Mouse (Mus musculus) MEL (cell line): ENCODE measurements around the gene Slc25a21. TPM values are rescaled to one million over a fixed set of nuclear protein-coding genes. Genes with fewer than 3 reads are reported as not detected.

Experiments used
- DNase-seq: peaks from one replicate; pipeline ENCODE4 v3.0.0; 2011; ENCODE audit warnings: low read depth, low spot score
- H3K27ac ChIP-seq: 2 replicates; pipeline ENCODE4 v1.5.1; 2012; ENCODE audit warnings: low read depth, mild to moderate bottlenecking, control low read depth, low read length, moderate library complexity; ENCODE audit not compliant: control insufficient read depth
- H3K27me3 ChIP-seq, 2 experiments: fragments of 150-350 bp in 1 of 2; sonication (generic) in 1 of 2; 2 replicates each; pipeline ENCODE4 v1.6.1; 2012; ENCODE audit warnings: low read length in 2 of 2, mild to moderate bottlenecking in 2 of 2, improper control_type of control experiment in 1 of 2, moderate library complexity in 1 of 2; ENCODE audit not compliant: insufficient read depth in 2 of 2, control insufficient read depth in 1 of 2
- H3K36me3 ChIP-seq, 2 experiments: 2 replicates each; pipeline ENCODE4 v1.6.1; 2012 to 2014; ENCODE audit warnings: low read length in 2 of 2, improper control_type of control experiment in 1 of 2, inconsistent platforms in 1 of 2, mild to moderate bottlenecking in 1 of 2; ENCODE audit not compliant: insufficient read depth in 2 of 2, control insufficient read depth in 1 of 2
- H3K4me1 ChIP-seq, 2 experiments: fragments of 150-350 bp in 1 of 2; sonication (generic) in 1 of 2; 2 replicates each; pipeline ENCODE4 v1.6.1; 2012; ENCODE audit warnings: low read length in 2 of 2, improper control_type of control experiment in 1 of 2, mild to moderate bottlenecking in 1 of 2; ENCODE audit not compliant: insufficient read depth in 2 of 2, control insufficient read depth in 1 of 2
- H3K4me3 ChIP-seq, 2 experiments: fragments of 150-350 bp in 1 of 2; sonication (generic) in 1 of 2; 2 replicates each; pipeline ENCODE4 v1.5.1; 2012; ENCODE audit warnings: low read depth in 2 of 2, low read length in 2 of 2, mild to moderate bottlenecking in 2 of 2, moderate library complexity in 2 of 2, control low read depth in 1 of 2, improper control_type of control experiment in 1 of 2; ENCODE audit not compliant: control insufficient read depth in 1 of 2, insufficient read depth in 1 of 2
- H3K79me2 ChIP-seq: 2 replicates; pipeline ENCODE4 v1.6.1; 2012; ENCODE audit warnings: mild to moderate bottlenecking, low read length, moderate library complexity; ENCODE audit not compliant: control insufficient read depth, poor library complexity, insufficient read depth
- H3K9ac ChIP-seq: 2 replicates; pipeline ENCODE4 v1.6.1; 2012; ENCODE audit warnings: low read depth, mild to moderate bottlenecking, control low read depth, low read length, moderate library complexity; ENCODE audit not compliant: control insufficient read depth, poor library complexity, severe bottlenecking
- H3K9me3 ChIP-seq: fragments of 150-350 bp; sonication (generic); replicated peaks from 2 replicates; pipeline ENCODE4 v1.6.1; 2012; ENCODE audit warnings: mild to moderate bottlenecking, low read length, improper control_type of control experiment, moderate library complexity; ENCODE audit not compliant: insufficient read depth
- CHD1 ChIP-seq: IDR thresholded peaks from 2 replicates; pipeline ENCODE4 v1.6.1; 2012; ENCODE audit warnings: low read depth, mild to moderate bottlenecking, inconsistent platforms, low read length, improper control_type of control experiment
- ELF1 ChIP-seq: IDR thresholded peaks from 2 replicates; pipeline ENCODE4 v1.6.1; 2014; ENCODE audit warnings: low read depth, mild to moderate bottlenecking, inconsistent platforms, low read length, improper control_type of control experiment, moderate library complexity
- EP300 ChIP-seq, 2 experiments: IDR thresholded peaks; 2 replicates each; pipeline ENCODE4 v1.6.1; 2011; ENCODE audit warnings: improper control_type of control experiment in 2 of 2, low read length in 2 of 2, low read depth in 1 of 2, mild to moderate bottlenecking in 1 of 2
- ETS1 ChIP-seq: IDR thresholded peaks from 2 replicates; pipeline ENCODE4 v1.6.1; 2012; ENCODE audit warnings: low read depth, mild to moderate bottlenecking, inconsistent platforms, low read length, improper control_type of control experiment, moderate library complexity
- GABPA ChIP-seq: IDR thresholded peaks from 2 replicates; pipeline ENCODE4 v1.6.1; 2012; ENCODE audit warnings: low read depth, mild to moderate bottlenecking, inconsistent platforms, low read length, improper control_type of control experiment, moderate library complexity
- GATA1 ChIP-seq: IDR thresholded peaks from 2 replicates; pipeline ENCODE4 v1.6.1; 2011; ENCODE audit warnings: low read depth, low read length, improper control_type of control experiment
- HCFC1 ChIP-seq: IDR thresholded peaks from 2 replicates; pipeline ENCODE4 v1.6.1; 2012; ENCODE audit warnings: low read depth, mild to moderate bottlenecking, inconsistent platforms, low read length, improper control_type of control experiment, moderate library complexity
- JUND ChIP-seq: IDR thresholded peaks from 2 replicates; pipeline ENCODE4 v1.6.1; 2011; ENCODE audit warnings: low read depth, mild to moderate bottlenecking, improper control_type of control experiment, low read length
- MAFK ChIP-seq: IDR thresholded peaks from 2 replicates; pipeline ENCODE4 v1.6.1; 2011; ENCODE audit warnings: low read depth, mild to moderate bottlenecking, low read length, improper control_type of control experiment, borderline replicate concordance
- MEF2A ChIP-seq: IDR thresholded peaks from 2 replicates; pipeline ENCODE4 v1.6.1; 2014; ENCODE audit warnings: low read depth, mild to moderate bottlenecking, inconsistent platforms, low read length, improper control_type of control experiment; ENCODE audit not compliant: poor library complexity, insufficient replicate concordance, severe bottlenecking; ENCODE audit errors: extremely low read depth
- MYB ChIP-seq: IDR thresholded peaks from 2 replicates; pipeline ENCODE4 v1.6.1; 2011; ENCODE audit warnings: mild to moderate bottlenecking, low read depth, low read length, improper control_type of control experiment
- MYC ChIP-seq: IDR thresholded peaks from 2 replicates; pipeline ENCODE4 v1.6.1; 2011; ENCODE audit warnings: low read depth, mild to moderate bottlenecking, low read length, improper control_type of control experiment, moderate library complexity
- NELFE ChIP-seq: IDR thresholded peaks from 2 replicates; pipeline ENCODE4 v1.6.1; 2011; ENCODE audit warnings: low read depth, low read length, improper control_type of control experiment
- POLR2AphosphoS5 ChIP-seq: IDR thresholded peaks from 2 replicates; pipeline ENCODE4 v1.6.1; 2012; ENCODE audit warnings: low read depth, borderline replicate concordance, mild to moderate bottlenecking, inconsistent platforms, low read length, moderate library complexity, mixed read lengths
- RCOR1 ChIP-seq: IDR thresholded peaks from 2 replicates; pipeline ENCODE4 v1.6.1; 2012; ENCODE audit warnings: low read depth, mild to moderate bottlenecking, inconsistent platforms, low read length, improper control_type of control experiment
- SIN3A ChIP-seq: IDR thresholded peaks from 2 replicates; pipeline ENCODE4 v1.6.1; 2012; ENCODE audit warnings: low read length, improper control_type of control experiment, inconsistent platforms
- TAL1 ChIP-seq: IDR thresholded peaks from 2 replicates; pipeline ENCODE4 v1.6.1; 2012; ENCODE audit warnings: mild to moderate bottlenecking, inconsistent platforms, low read length, moderate library complexity, mixed read lengths
- TBP ChIP-seq: IDR thresholded peaks from 2 replicates; pipeline ENCODE4 v1.8.0; 2011; ENCODE audit warnings: low read depth, low read length, improper control_type of control experiment
- TCF12 ChIP-seq: IDR thresholded peaks from 2 replicates; pipeline ENCODE4 v1.6.1; 2014; ENCODE audit warnings: low read depth, mild to moderate bottlenecking, inconsistent platforms, low read length, improper control_type of control experiment, moderate library complexity
- UBTF ChIP-seq: IDR thresholded peaks from 2 replicates; pipeline ENCODE4 v1.6.1; 2012; ENCODE audit warnings: low read depth, mild to moderate bottlenecking, inconsistent platforms, low read length, improper control_type of control experiment, moderate library complexity, borderline replicate concordance; ENCODE audit not compliant: insufficient read depth
- USF1 ChIP-seq: IDR thresholded peaks from 2 replicates; pipeline ENCODE4 v1.6.1; 2014; ENCODE audit warnings: low read depth, mild to moderate bottlenecking, inconsistent platforms, low read length, improper control_type of control experiment, moderate library complexity
- USF2 ChIP-seq, 2 experiments: IDR thresholded peaks; 2 replicates each; pipeline ENCODE4 v1.6.1; 2011 to 2012; ENCODE audit warnings: improper control_type of control experiment in 2 of 2, low read length in 2 of 2, borderline replicate concordance in 1 of 2, inconsistent platforms in 1 of 2, low read depth in 1 of 2, mild to moderate bottlenecking in 1 of 2; ENCODE audit not compliant: insufficient read depth in 1 of 2
- ZC3H11A ChIP-seq: IDR thresholded peaks from 2 replicates; pipeline ENCODE4 v1.6.1; 2012; ENCODE audit warnings: low read depth, mild to moderate bottlenecking, inconsistent platforms, low read length, improper control_type of control experiment
- ZKSCAN1 ChIP-seq: IDR thresholded peaks from 2 replicates; pipeline ENCODE4 v1.6.1; 2012; ENCODE audit warnings: low read depth, mild to moderate bottlenecking, inconsistent platforms, low read length, improper control_type of control experiment, moderate library complexity
- ZMIZ1 ChIP-seq: IDR thresholded peaks from 2 replicates; pipeline ENCODE4 v1.6.1; 2012; ENCODE audit warnings: low read depth, mild to moderate bottlenecking, inconsistent platforms, low read length, improper control_type of control experiment, moderate library complexity
- ZNF384 ChIP-seq: IDR thresholded peaks from 2 replicates; pipeline ENCODE4 v1.6.1; 2012; ENCODE audit warnings: low read depth, mild to moderate bottlenecking, inconsistent platforms, low read length, improper control_type of control experiment
- polyA plus RNA-seq, 2 experiments: library from polyadenylated mRNA; stranded (reverse) in 1 of 2; unstranded in 1 of 2; fragments of >175 nt in 1 of 2; fragments of >200 nt in 1 of 2; gene quantifications; 2 replicates each; pipeline versions ENCODE4 v1.2.1 to v1.2.4; 2012; ENCODE audit warnings: low replicate concordance in 2 of 2, low read depth in 1 of 2; ENCODE audit not compliant: insufficient read length in 2 of 2, insufficient read depth in 1 of 2, missing spikeins in 1 of 2
- total RNA-seq: library from RNA; depleted of rRNA; stranded (reverse); fragments of 300-350 nt; gene quantifications from 2 replicates; pipeline ENCODE4 v1.2.3, GENCODE M21; 2012; rRNA removed

Slc25a21 gene
- total RNA-seq (11.7 and 18.3 TPM in 2 replicates), polyA plus RNA-seq (10 to 100 TPM in 1 of 2 experiments, not detected in 1; 14.7 TPM)

DNA sequence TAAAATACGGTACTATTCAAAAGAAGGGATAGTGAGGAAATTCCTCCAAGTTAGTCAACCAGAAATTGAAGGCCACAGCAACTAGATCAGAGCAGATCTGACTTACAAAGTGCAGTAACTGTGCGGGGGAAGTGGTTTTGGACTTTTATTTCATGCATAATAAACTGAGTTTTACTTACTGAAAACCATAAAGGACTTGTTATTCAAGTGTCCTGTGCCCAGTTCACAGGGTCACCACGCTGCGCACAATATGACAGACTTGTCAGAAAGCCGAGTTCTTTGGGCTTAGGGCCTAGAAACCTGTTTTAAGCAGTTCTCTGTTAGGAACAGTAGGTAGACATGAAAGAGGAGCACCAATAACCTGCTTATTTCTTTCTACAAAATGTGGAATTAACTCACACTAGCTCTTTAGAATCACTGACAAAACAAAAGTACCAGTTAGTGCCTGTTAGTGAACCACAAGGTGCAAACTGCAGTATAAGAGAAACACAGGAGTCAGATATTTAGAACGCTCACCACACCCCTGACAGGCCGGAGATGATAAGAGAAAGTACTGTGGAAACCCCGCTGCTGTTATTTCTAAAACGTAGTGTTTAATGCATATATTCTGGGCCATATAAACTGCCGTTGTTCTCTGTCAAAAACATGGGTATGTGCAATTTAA is at the start of gene Slc25a21:
TSS of gene Slc25a21 (minus strand) at position 110 of the 664 bp plus-strand sequence.
- H3K36me3 ChIP-seq, result peaks cover 0 to 11% of the 10 kb centered on the region in 2 experiments; a peak in 2 of 4 replicates
- peak within 1 kb of the TSS; percentile 98 for H3K27ac ChIP-seq
- peaks cover 8 to 10% of the 10 kb centered on the region in 2 experiments for H3K4me1 ChIP-seq
- H3K27me3 ChIP-seq, result no peaks in the 10 kb centered on the region
- no peaks in the 10 kb centered on the region for H3K9me3 ChIP-seq
- peak within 1 kb of the TSS; percentile 85 to 99 for H3K4me3 ChIP-seq
- TF ChIP-seq ETS1 (peak; percentile 85), POLR2AphosphoS5 (peak; percentile 72; the same call in 1 of the 2 replicates), ELF1 (0 out of 2 replicates have a peak, but pooled peaks have one; percentile 18), ZNF384 (no peak), GATA1 (peak; percentile 93), RCOR1 (peak; percentile 68), SIN3A (peak; percentile 83), HCFC1 (peak; percentile 13; the same call in 1 of the 2 replicates), GABPA (0 out of 2 replicates have a peak, but pooled peaks have one; percentile 5), ZMIZ1 (peak; percentile 89), UBTF (no peak), TBP (peak; percentile 87), USF2 (IDR thresholded peaks at IDR 0.05; ENCODE audit: borderline replicate concordance in 1 of 2, insufficient read depth in 1 of 2, low read depth in 1 of 2, low read length in 2 of 2) (no peak), USF1 (no peak), ZKSCAN1 (no peak), CHD1 (0 out of 2 replicates have a peak, but pooled peaks have one; percentile 58), ZC3H11A (no peak), MEF2A (no peak), MYC (peak; percentile 83), MYB (peak; percentile 92), JUND (peak; percentile 34; the same call in 1 of the 2 replicates), TAL1 (peak; percentile 69), EP300 (IDR thresholded peaks at IDR 0.05; ENCODE audit: low read depth in 1 of 2, low read length in 2 of 2) (peak; percentile 92 to 94), MAFK (peak; percentile 40), TCF12 (peak; percentile 88), NELFE (peak; percentile 70)
- TF ChIP-seq, all 39 proteins: peak for 19
- peak within 1 kb of the TSS; percentile 96 for H3K9ac ChIP-seq
- peak; percentile 91 for DNase-seq
- H3K79me2 ChIP-seq, result peaks cover 9% of the 10 kb centered on the region; the same call in 1 of the 2 replicates
